Mouse (Mus musculus): ENCODE results near the gene Wdr60. TPM values are rescaled to one million over a fixed set of nuclear protein-coding genes. Genes with fewer than 3 reads are reported as not detected.

Wdr60 gene
- polyA plus RNA-seq, 1 experiment, result 2.9 TPM

DNA sequence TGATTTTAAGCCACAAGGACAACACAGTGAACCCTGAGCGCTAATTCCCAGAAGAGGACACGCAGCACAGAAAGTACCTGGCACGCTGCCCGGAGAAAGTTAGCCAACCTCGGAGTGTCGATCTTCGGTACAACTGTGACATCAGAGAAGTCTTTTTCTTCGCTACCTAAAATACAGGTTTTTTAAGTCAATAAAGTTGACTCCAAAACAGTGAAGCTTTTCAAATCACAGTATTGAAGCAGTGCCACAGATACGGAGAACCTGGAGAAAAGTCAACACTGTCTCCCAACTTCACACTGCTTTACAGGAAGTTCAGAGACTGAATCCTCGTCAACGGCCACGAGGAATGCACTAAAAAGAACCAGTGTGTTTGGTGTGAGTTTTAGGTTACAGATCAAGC lies 31.2 kb downstream of the Wdr60 start:
- no peaks in the 10 kb centered on the region for H3K27me3 ChIP-seq (ENCODE audit: control insufficient read depth, insufficient read depth, low read length)
- no peaks in the 10 kb centered on the region for H3K36me3 ChIP-seq (ENCODE audit: control insufficient read depth, insufficient read depth, low read length)
- no peak for DNase-seq
- 85% methylated on average over 12 of the region's 12 CpGs for WGBS
- no peak overlapping the region for H3K4me3 ChIP-seq (ENCODE audit: control insufficient read depth, insufficient read depth, low read length)
- no peaks in the 10 kb centered on the region for H3K4me1 ChIP-seq (replicated peaks; ENCODE audit: control insufficient read depth, insufficient read depth, low read length)
- no peak overlapping the region for H3K27ac ChIP-seq (ENCODE audit: control insufficient read depth, insufficient read depth, low read length)
- TF ChIP-seq POLR2A (IDR thresholded peaks at IDR 0.05; ENCODE audit: control insufficient read depth, extremely low read depth, insufficient read depth, low read length, poor library complexity) (no peak), CTCF (IDR thresholded peaks at IDR 0.05; ENCODE audit: borderline replicate concordance, control insufficient read depth, extremely low read depth, insufficient read depth, low read length, poor library complexity) (no peak)

DNA sequence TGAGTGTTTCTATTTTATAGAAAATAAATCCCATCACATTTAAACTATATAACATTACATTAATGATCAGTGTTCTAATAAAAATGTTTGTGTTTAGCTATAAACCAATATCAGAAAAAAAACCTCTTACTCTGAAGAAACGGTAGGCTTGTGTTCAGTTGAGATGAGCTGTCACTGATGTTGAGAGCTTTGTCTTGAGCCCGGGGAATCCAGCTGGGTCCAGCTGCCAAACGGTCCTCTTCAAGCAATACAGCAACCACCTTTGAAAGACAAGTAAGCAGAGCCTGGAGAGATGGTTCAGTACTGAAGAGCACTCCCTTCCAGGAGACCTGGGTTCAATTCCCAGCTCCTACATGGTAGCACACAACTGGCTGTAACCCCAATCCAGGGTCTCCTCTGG lies 33.4 kb downstream of the Wdr60 start:
- TF ChIP-seq CTCF (IDR thresholded peaks at IDR 0.05; ENCODE audit: borderline replicate concordance, control insufficient read depth, extremely low read depth, insufficient read depth, low read length, poor library complexity) (no peak), POLR2A (IDR thresholded peaks at IDR 0.05; ENCODE audit: control insufficient read depth, extremely low read depth, insufficient read depth, low read length, poor library complexity) (no peak)
- no peaks in the 10 kb centered on the region for H3K27me3 ChIP-seq (ENCODE audit: control insufficient read depth, insufficient read depth, low read length)
- no peaks in the 10 kb centered on the region for H3K4me1 ChIP-seq (replicated peaks; ENCODE audit: control insufficient read depth, insufficient read depth, low read length)
- H3K36me3 ChIP-seq (ENCODE audit: control insufficient read depth, insufficient read depth, low read length), result no peaks in the 10 kb centered on the region
- no peak for DNase-seq
- 91% methylated on average over 3 of the region's 3 CpGs for WGBS
- no peak overlapping the region for H3K4me3 ChIP-seq (ENCODE audit: control insufficient read depth, insufficient read depth, low read length)
- no peak overlapping the region for H3K27ac ChIP-seq (ENCODE audit: control insufficient read depth, insufficient read depth, low read length)

DNA sequence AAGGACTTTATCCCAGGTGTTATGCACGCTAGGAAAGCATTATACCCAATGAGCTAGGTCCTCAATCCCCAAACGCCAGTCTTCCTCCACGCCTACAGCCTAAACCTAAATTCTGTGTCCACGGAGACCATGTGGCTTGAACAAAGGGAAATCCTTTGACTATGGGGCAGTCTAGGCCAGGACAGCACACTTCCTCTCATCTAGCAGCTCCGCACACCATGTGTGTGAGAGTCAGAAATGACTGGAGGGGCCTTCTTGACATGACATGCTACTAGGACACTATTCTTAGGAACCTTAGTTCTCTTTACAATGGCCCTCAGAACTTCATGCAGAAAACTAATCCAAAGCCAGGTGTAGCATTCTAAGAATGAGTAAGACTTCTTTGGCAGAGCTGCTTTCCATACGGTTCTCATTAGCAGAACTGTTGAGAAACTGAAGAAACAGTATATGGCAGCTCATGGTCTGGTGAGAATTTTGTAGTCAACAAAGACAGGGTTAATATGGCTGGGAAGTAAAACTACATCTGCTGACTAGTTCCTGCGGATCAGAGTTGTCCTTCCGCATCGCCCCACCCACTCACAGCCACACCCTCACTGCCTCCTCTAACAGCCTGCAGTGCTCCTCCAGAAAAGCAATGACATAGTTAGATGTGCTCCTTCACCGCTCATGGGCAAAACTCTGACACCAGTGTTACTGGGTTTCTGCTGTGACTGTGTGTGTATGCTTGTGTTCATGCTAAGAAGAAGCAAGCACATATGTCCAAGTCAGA lies 36.3 kb downstream of the Wdr60 start:
- no peak for DNase-seq

DNA sequence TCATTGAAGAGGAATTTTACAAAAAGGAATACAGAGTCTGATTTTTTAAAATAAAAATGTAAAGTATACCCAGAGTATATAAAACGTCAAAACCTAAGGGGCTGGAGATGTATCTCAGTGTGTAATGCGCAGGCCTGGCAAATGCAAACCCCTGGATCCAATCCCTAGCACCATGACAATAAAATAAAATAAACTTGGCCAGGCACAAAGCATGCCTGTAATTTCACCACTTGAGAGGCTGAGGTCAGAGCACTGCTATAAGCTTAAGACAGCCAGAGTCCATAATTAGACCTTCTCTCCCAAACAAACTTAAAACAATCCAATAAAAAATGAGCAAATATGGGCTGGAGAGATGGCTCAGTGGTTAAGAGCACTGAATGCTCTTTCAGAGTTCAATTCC lies 39.7 kb downstream of the Wdr60 start:
- Histone ChIP-seq H3K36me3 (ENCODE audit: control insufficient read depth, insufficient read depth, low read length) (no peaks in the 10 kb centered on the region), H3K27ac (ENCODE audit: control insufficient read depth, insufficient read depth, low read length) (no peak overlapping the region), H3K4me3 (ENCODE audit: control insufficient read depth, insufficient read depth, low read length) (no peak overlapping the region), H3K4me1 (replicated peaks; ENCODE audit: control insufficient read depth, insufficient read depth, low read length) (no peaks in the 10 kb centered on the region), H3K27me3 (ENCODE audit: control insufficient read depth, insufficient read depth, low read length) (no peaks in the 10 kb centered on the region)
- no peak for TF ChIP-seq CTCF (IDR thresholded peaks at IDR 0.05; ENCODE audit: borderline replicate concordance, control insufficient read depth, extremely low read depth, insufficient read depth, low read length, poor library complexity)
- TF ChIP-seq POLR2A (IDR thresholded peaks at IDR 0.05; ENCODE audit: control insufficient read depth, extremely low read depth, insufficient read depth, low read length, poor library complexity), result no peak
- no peak for DNase-seq
- WGBS, result 98% methylated on average over 2 of the region's 2 CpGs

More for the DNA sequence above, 36.3 kb downstream of the Wdr60 start:
- H3K36me3 ChIP-seq (ENCODE audit: control insufficient read depth, insufficient read depth, low read length), result no peaks in the 10 kb centered on the region
- no peak overlapping the region for H3K4me3 ChIP-seq (ENCODE audit: control insufficient read depth, insufficient read depth, low read length)
- no peak overlapping the region for H3K27ac ChIP-seq (ENCODE audit: control insufficient read depth, insufficient read depth, low read length)
- TF ChIP-seq CTCF (IDR thresholded peaks at IDR 0.05; ENCODE audit: borderline replicate concordance, control insufficient read depth, extremely low read depth, insufficient read depth, low read length, poor library complexity) (no peak), POLR2A (IDR thresholded peaks at IDR 0.05; ENCODE audit: control insufficient read depth, extremely low read depth, insufficient read depth, low read length, poor library complexity) (no peak)
- no peaks in the 10 kb centered on the region for H3K27me3 ChIP-seq (ENCODE audit: control insufficient read depth, insufficient read depth, low read length)
- 96% methylated on average over 10 of the region's 10 CpGs for WGBS
- no peaks in the 10 kb centered on the region for H3K4me1 ChIP-seq (replicated peaks; ENCODE audit: control insufficient read depth, insufficient read depth, low read length)

DNA sequence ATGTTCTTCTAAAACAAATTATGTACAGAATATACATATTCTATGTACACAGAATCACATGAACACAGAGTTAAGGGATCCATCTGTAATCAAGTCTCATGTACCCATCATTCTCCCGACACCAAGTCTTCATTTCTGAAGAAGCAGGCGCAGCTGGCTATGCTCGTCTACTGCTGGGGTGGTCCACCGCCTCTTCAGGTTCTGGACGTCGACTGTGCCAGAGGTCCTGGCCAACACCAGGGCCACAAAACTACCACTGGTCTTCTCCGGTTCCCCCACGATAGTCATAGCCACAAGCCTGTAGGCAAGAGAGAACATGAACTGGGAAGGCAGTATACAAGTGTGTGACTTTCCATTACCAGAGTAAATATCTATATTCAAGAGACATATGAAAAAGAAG lies 55.3 kb downstream of the Wdr60 start:
- H3K4me1 ChIP-seq (replicated peaks; ENCODE audit: control insufficient read depth, insufficient read depth, low read length), result no peaks in the 10 kb centered on the region
- H3K27ac ChIP-seq (ENCODE audit: control insufficient read depth, insufficient read depth, low read length), result no peak overlapping the region
- no peak overlapping the region for H3K4me3 ChIP-seq (ENCODE audit: control insufficient read depth, insufficient read depth, low read length)
- H3K36me3 ChIP-seq (ENCODE audit: control insufficient read depth, insufficient read depth, low read length), result no peaks in the 10 kb centered on the region
- DNase-seq, result no peak
- H3K27me3 ChIP-seq (ENCODE audit: control insufficient read depth, insufficient read depth, low read length), result no peaks in the 10 kb centered on the region
- WGBS, result 98% methylated on average over 8 of the region's 8 CpGs
- TF ChIP-seq POLR2A (IDR thresholded peaks at IDR 0.05; ENCODE audit: control insufficient read depth, extremely low read depth, insufficient read depth, low read length, poor library complexity) (no peak), CTCF (IDR thresholded peaks at IDR 0.05; ENCODE audit: borderline replicate concordance, control insufficient read depth, extremely low read depth, insufficient read depth, low read length, poor library complexity) (no peak)

DNA sequence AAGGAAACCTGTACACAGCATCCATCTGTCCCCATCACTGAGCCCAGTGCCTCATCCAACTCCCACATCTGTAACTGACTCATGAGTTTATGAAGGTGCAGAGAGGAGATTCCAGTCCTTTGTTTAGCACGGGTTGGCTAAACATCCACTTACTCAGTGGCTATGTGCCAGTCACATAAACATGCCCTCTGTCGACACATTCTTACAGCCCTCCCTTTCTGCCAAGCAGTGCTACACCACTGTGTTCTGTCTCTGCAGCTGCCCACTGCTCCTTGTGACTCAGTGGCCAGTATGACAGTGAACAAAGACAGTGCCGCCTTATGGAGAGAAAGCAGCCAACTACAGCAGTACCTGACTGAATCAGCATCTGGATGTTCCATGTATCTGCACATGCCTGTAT lies 57.1 kb downstream of the Wdr60 start:
- Histone ChIP-seq H3K4me1 (replicated peaks; ENCODE audit: control insufficient read depth, insufficient read depth, low read length) (peaks cover 6% of the 10 kb centered on the region), H3K36me3 (ENCODE audit: control insufficient read depth, insufficient read depth, low read length) (no peaks in the 10 kb centered on the region), H3K27me3 (ENCODE audit: control insufficient read depth, insufficient read depth, low read length) (no peaks in the 10 kb centered on the region), H3K27ac (ENCODE audit: control insufficient read depth, insufficient read depth, low read length) (no peak overlapping the region), H3K4me3 (ENCODE audit: control insufficient read depth, insufficient read depth, low read length) (no peak overlapping the region)
- 94% methylated on average over 3 of the region's 3 CpGs for WGBS
- no peak for DNase-seq
- TF ChIP-seq POLR2A (IDR thresholded peaks at IDR 0.05; ENCODE audit: control insufficient read depth, extremely low read depth, insufficient read depth, low read length, poor library complexity) (no peak), CTCF (IDR thresholded peaks at IDR 0.05; ENCODE audit: borderline replicate concordance, control insufficient read depth, extremely low read depth, insufficient read depth, low read length, poor library complexity) (no peak)
